Mouse (Mus musculus) thymus, adult 2 months (tissue): ENCODE measurements around the gene Fgfr2.

ENCODE experiments used
- CTCF ChIP-seq: fragments of 200-500 bp; IDR thresholded peaks from 2 replicates; pipeline ENCODE4 v1.5.1; 2012; ENCODE audit warnings: mild to moderate bottlenecking, control low read depth, low read length, moderate library complexity, borderline replicate concordance; ENCODE audit not compliant: control insufficient read depth, poor library complexity, insufficient read depth; ENCODE audit errors: extremely low read depth
- POLR2A ChIP-seq: fragments of 200-500 bp; IDR thresholded peaks from 2 replicates; pipeline ENCODE4 v1.6.1; 2012; ENCODE audit warnings: mild to moderate bottlenecking, low read length, control low read depth, moderate library complexity; ENCODE audit not compliant: control insufficient read depth, poor library complexity, insufficient read depth; ENCODE audit errors: extremely low read depth

GRCm38 (mm10) chr7:132777117-132777516 is 346.0 kb downstream of the Fgfr2 start:
- TF ChIP-seq CTCF (no peak), POLR2A (no peak)
